8 mouse cellular contexts compared by ENCODE assay signal in genomic region chr13:28952576-28953571, GRCm38 (mm10). TPM values are rescaled to one million over a fixed set of nuclear protein-coding genes. Genes with fewer than 3 reads are reported as not detected.
DNase-seq lines count a peak whose midpoint lies in the region; ATAC-seq and TF ChIP-seq lines count a peak whose summit lies in the region.

No protein-coding gene starts in this region.

- H3K27ac ChIP-seq in embryonic facial prominence, embryonic 15.5 days (replicated peaks), result peak overlapping the region; percentile 98
- peak overlapping the region; percentile 98 for H3K27ac ChIP-seq in heart, embryonic 10.5 days
- H3K27ac ChIP-seq in midbrain, embryonic 16.5 days (ENCODE audit: low read length), result peak overlapping the region; percentile 97
- H3K27ac ChIP-seq in stomach, postnatal 0 days (replicated peaks), result peak overlapping the region; percentile 99

- peak; percentile 21 for ATAC-seq in embryonic facial prominence, embryonic 15.5 days (ENCODE audit: insufficient number of reproducible peaks, low FRiP score, low TSS enrichment, low read depth)
- ATAC-seq in midbrain, embryonic 16.5 days, result peak; percentile 44
- ATAC-seq in stomach, postnatal 0 days (ENCODE audit: low FRiP score, low TSS enrichment), result peak; percentile 35

- peak; percentile 25; the same call in 1 of the 2 replicates for TF ChIP-seq CTCF in stomach, postnatal 0 days (IDR thresholded peaks at IDR 0.05; ENCODE audit: low read depth)

- peak overlapping the region; percentile 97 for H3K9ac ChIP-seq in embryonic facial prominence, embryonic 15.5 days
- H3K9ac ChIP-seq in midbrain, embryonic 16.5 days (ENCODE audit: low read depth, low read length), result peak overlapping the region; percentile 92
- H3K9ac ChIP-seq in stomach, postnatal 0 days (ENCODE audit: low read length), result peak overlapping the region; percentile 95

- H3K9me3 ChIP-seq in embryonic facial prominence, embryonic 15.5 days (replicated peaks), result no peaks in the 10 kb centered on the region
- no peaks in the 10 kb centered on the region for H3K9me3 ChIP-seq in heart, embryonic 10.5 days
- H3K9me3 ChIP-seq in midbrain, embryonic 16.5 days (replicated peaks; ENCODE audit: control insufficient read depth, low read length, poor library complexity, severe bottlenecking), result no peaks in the 10 kb centered on the region
- no peaks in the 10 kb centered on the region for H3K9me3 ChIP-seq in stomach, postnatal 0 days (ENCODE audit: control insufficient read depth, low read length)

- peak overlapping the region; percentile 89 for H3K4me3 ChIP-seq in embryonic facial prominence, embryonic 15.5 days (replicated peaks)
- peak overlapping the region; percentile 98 for H3K4me3 ChIP-seq in heart, embryonic 10.5 days
- peak overlapping the region; percentile 100 for H3K4me3 ChIP-seq in midbrain, embryonic 16.5 days (ENCODE audit: low read depth, low read length)
- H3K4me3 ChIP-seq in stomach, postnatal 0 days (ENCODE audit: low read depth, low read length), result peak overlapping the region; percentile 93

- DNase-seq in B cell, adult 2 months, result peak; percentile 54 to 62
- peak; percentile 73 for DNase-seq in adrenal gland, postnatal 25 days
- DNase-seq in heart, embryonic 10.5 days (ENCODE audit: low spot score), result peak; percentile 79
- DNase-seq in kidney, adult 9 months, result peak; percentile 62
- peak; percentile 42 for DNase-seq in liver
- DNase-seq in stomach, postnatal 0 days (ENCODE audit: low spot score), result peak; percentile 68

- no peaks in the 10 kb centered on the region for H3K36me3 ChIP-seq in embryonic facial prominence, embryonic 15.5 days
- H3K36me3 ChIP-seq in heart, embryonic 10.5 days, result peaks cover 4% of the 10 kb centered on the region; the same call in 1 of the 2 replicates
- no peaks in the 10 kb centered on the region for H3K36me3 ChIP-seq in midbrain, embryonic 16.5 days (ENCODE audit: control insufficient read depth, insufficient read depth, low read length)
- no peaks in the 10 kb centered on the region for H3K36me3 ChIP-seq in stomach, postnatal 0 days (ENCODE audit: control insufficient read depth, insufficient read depth, low read length)

- no peak for TF ChIP-seq EP300 in stomach, postnatal 0 days (optimal IDR thresholded peaks at IDR 0.05)

- under 1% methylated on average over 91 of the region's 98 CpGs for WGBS in embryonic facial prominence, embryonic 15.5 days
- under 1% methylated on average over 98 of the region's 98 CpGs for WGBS in heart, embryonic 10.5 days
- under 1% methylated on average over 96 of the region's 98 CpGs for WGBS in midbrain, embryonic 16.5 days
- whole genome bisulfite sequencing in stomach, postnatal 0 days, result under 1% methylated on average over 81 of the region's 98 CpGs

- H3K4me2 ChIP-seq in embryonic facial prominence, embryonic 15.5 days (replicated peaks), result peak overlapping the region; percentile 58
- peak overlapping the region; percentile 42 for H3K4me2 ChIP-seq in midbrain, embryonic 16.5 days (ENCODE audit: low read length)
- H3K4me2 ChIP-seq in stomach, postnatal 0 days (replicated peaks; ENCODE audit: low read depth), result peak overlapping the region; percentile 88

- H3K4me1 ChIP-seq in embryonic facial prominence, embryonic 15.5 days, result peaks cover 9% of the 10 kb centered on the region
- peaks cover 16% of the 10 kb centered on the region for H3K4me1 ChIP-seq in heart, embryonic 10.5 days
- peaks cover 15% of the 10 kb centered on the region; the same call in 1 of the 2 replicates for H3K4me1 ChIP-seq in midbrain, embryonic 16.5 days (ENCODE audit: control insufficient read depth, insufficient read depth, low read length)
- H3K4me1 ChIP-seq in stomach, postnatal 0 days (replicated peaks; ENCODE audit: control insufficient read depth, insufficient read depth), result peaks cover 4% of the 10 kb centered on the region; the same call in 1 of the 2 replicates

- H3K27me3 ChIP-seq in embryonic facial prominence, embryonic 15.5 days, result no peaks in the 10 kb centered on the region
- H3K27me3 ChIP-seq in heart, embryonic 10.5 days (ENCODE audit: insufficient read depth, poor library complexity, severe bottlenecking), result no peaks in the 10 kb centered on the region
- no peaks in the 10 kb centered on the region for H3K27me3 ChIP-seq in midbrain, embryonic 16.5 days (ENCODE audit: control insufficient read depth, insufficient read depth, low read depth, low read length)
- no peaks in the 10 kb centered on the region for H3K27me3 ChIP-seq in stomach, postnatal 0 days (ENCODE audit: control insufficient read depth, insufficient read depth, low read length)

RNA-seq across cellular contexts. Expression of gene Sox4, which starts 0.6 kb away (rescaled TPM):
- total RNA-seq in adrenal gland, postnatal 25 days (2021), result 32.8 and 33.5 TPM in 2 replicates
- polyA plus RNA-seq in embryonic facial prominence, embryonic 15.5 days (2015; fragmentation: Nextera tagmentation; extraction: Ambion mirVana), result 56.7 and 58.5 TPM in 2 replicates
- polyA plus RNA-seq in heart, embryonic 10.5 days (2016; fragmentation: Nextera tagmentation; extraction: Ambion mirVana), result 30.8 and 51.9 TPM in 2 replicates
- polyA plus RNA-seq in midbrain, embryonic 16.5 days (2015; fragmentation: Nextera tagmentation; extraction: Ambion mirVana), result 158 and 160 TPM in 2 replicates
- polyA plus RNA-seq in stomach, postnatal 0 days (2015; fragmentation: Nextera tagmentation; extraction: Ambion mirVana), result 23.1 and 23.8 TPM in 2 replicates

Comparison
In these comparisons a context has a peak if more than half of its experiments do, and no peak if none do; other contexts are left out.
1. Peak in every context shown above with its lines: DNase-seq, ATAC-seq, H3K4me3 ChIP-seq and H3K27ac ChIP-seq.